Comparison of ENCODE assay signal across 18 mouse cellular contexts in the genomic region with DNA sequence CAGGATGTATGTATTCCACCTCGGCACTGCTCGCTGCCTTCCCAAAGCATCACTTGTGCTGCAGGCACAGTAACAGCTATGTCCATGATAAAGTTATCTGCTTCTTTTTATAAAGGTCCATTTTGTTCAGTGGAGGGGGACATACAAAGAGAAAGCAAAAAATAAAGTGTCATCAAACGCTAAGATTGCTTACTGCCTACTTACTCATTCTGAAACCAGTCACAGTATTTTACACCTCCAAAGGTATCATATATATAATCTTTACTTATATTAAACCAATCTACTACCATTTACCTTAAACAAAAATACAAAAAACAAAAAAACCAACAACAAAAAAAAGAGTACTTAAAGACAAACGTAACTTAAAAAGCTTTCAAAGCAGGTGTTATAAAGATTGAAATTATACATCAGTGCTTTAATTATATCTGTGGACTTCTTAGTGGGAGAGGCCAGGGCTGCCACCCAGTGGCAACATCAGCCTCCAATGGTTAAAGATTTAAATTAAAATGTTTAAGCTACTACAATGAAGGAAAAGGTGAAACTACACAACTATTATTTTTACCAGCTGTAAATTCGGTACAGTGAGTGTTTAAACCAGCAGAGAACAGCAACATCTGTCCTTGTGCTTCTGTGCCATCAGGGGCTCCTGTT. TPM values are rescaled to one million over a fixed set of nuclear protein-coding genes. Genes with fewer than 3 reads are reported as not detected.
A peak's percentile ranks its signal among the peaks of the same experiment; 100 is the strongest.
DNase-seq lines count a peak whose midpoint lies in the region; ATAC-seq and TF ChIP-seq lines count a peak whose summit lies in the region.
"Had no signal": no experiment of that assay in that cellular context is flagged by ENCODE, and none has a peak within 500 bp of the region (broad histone marks: within the 10 kb centered on the region; RNA-seq: fewer than 3 reads in every experiment).

No protein-coding gene starts in this region.

- H3K27me3 ChIP-seq in intestine, postnatal 0 days (replicated peaks; ENCODE audit: control insufficient read depth, insufficient read depth, low read length) = no peaks in the 10 kb centered on the region
- no peaks in the 10 kb centered on the region for H3K27me3 ChIP-seq in intestine, embryonic 16.5 days (replicated peaks; ENCODE audit: control insufficient read depth, insufficient read depth, low read length)
- H3K27me3 ChIP-seq in thymus, adult 2 months (ENCODE audit: control insufficient read depth, insufficient read depth, low read length) = no peaks in the 10 kb centered on the region
- no peaks in the 10 kb centered on the region for H3K27me3 ChIP-seq in forebrain, embryonic 13.5 days
- H3K27me3 ChIP-seq: embryonic facial prominence, embryonic 15.5 days; liver, embryonic 12.5 days had no signal

- H3K4me3 ChIP-seq in intestine, postnatal 0 days (ENCODE audit: low read depth, low read length) = no peak overlapping the region
- no peak overlapping the region for H3K4me3 ChIP-seq in intestine, embryonic 16.5 days (ENCODE audit: low read length)
- no peak overlapping the region for H3K4me3 ChIP-seq in thymus, adult 2 months (ENCODE audit: control insufficient read depth, insufficient read depth, low read length)
- no peak overlapping the region for H3K4me3 ChIP-seq in forebrain, embryonic 13.5 days
- H3K4me3 ChIP-seq: embryonic facial prominence, embryonic 15.5 days; limb, embryonic 10.5 days; liver, embryonic 12.5 days; myocyte had no signal

- H3K4me1 ChIP-seq in intestine, postnatal 0 days (replicated peaks; ENCODE audit: control insufficient read depth, insufficient read depth, low read length) = no peaks in the 10 kb centered on the region
- peaks cover 3% of the 10 kb centered on the region; the same call in 1 of the 2 replicates for H3K4me1 ChIP-seq in intestine, embryonic 16.5 days (ENCODE audit: control insufficient read depth, insufficient read depth, low read length)
- no peaks in the 10 kb centered on the region for H3K4me1 ChIP-seq in thymus, adult 2 months (replicated peaks; ENCODE audit: control insufficient read depth, insufficient read depth, low read length)
- no peaks in the 10 kb centered on the region for H3K4me1 ChIP-seq in forebrain, embryonic 13.5 days
- H3K4me1 ChIP-seq: embryonic facial prominence, embryonic 15.5 days; limb, embryonic 10.5 days; liver, embryonic 12.5 days had no signal

- DNase-seq in thymus, adult 2 months = peak; percentile 30
- DNase-seq in thymus, adult 18-20 months = no peak
- DNase-seq in adrenal gland, adult 2 months = no peak
- DNase-seq in heart, adult 18-20 months = no peak
- DNase-seq: cerebellum, adult 8-10 months; heart, adult 11 months; heart, postnatal 10 days; kidney, postnatal 25 days; lung, postnatal 10 days; right cerebral cortex, adult 18-20 months had no signal

- TF ChIP-seq CTCF in intestine, postnatal 0 days (IDR thresholded peaks at IDR 0.05; ENCODE audit: low read depth) = peak; percentile 44
- TF ChIP-seq CTCF in thymus, adult 2 months (IDR thresholded peaks at IDR 0.05; ENCODE audit: borderline replicate concordance, control insufficient read depth, extremely low read depth, insufficient read depth, low read length, poor library complexity) = no peak

- 91% methylated on average over 5 of the region's 5 CpGs for WGBS in intestine, postnatal 0 days
- 87% methylated on average over 5 of the region's 5 CpGs for WGBS in intestine, embryonic 16.5 days
- WGBS in thymus, adult 2 months = 64% methylated on average over 5 of the region's 5 CpGs
- 90% methylated on average over 5 of the region's 5 CpGs for WGBS in forebrain, embryonic 13.5 days

- no peaks in the 10 kb centered on the region for H3K36me3 ChIP-seq in intestine, postnatal 0 days (ENCODE audit: control insufficient read depth, insufficient read depth)
- no peaks in the 10 kb centered on the region; the same call in 1 of the 2 replicates for H3K36me3 ChIP-seq in intestine, embryonic 16.5 days (ENCODE audit: control insufficient read depth, insufficient read depth, low read length)
- H3K36me3 ChIP-seq in thymus, adult 2 months (ENCODE audit: control insufficient read depth, insufficient read depth, low read length) = peaks cover 8% of the 10 kb centered on the region; the same call in 1 of the 2 replicates
- H3K36me3 ChIP-seq in forebrain, embryonic 13.5 days (ENCODE audit: poor library complexity, severe bottlenecking) = peaks cover 10% of the 10 kb centered on the region; the same call in 1 of the 2 replicates

- ATAC-seq in intestine, postnatal 0 days = no peak
- no peak for ATAC-seq in intestine, embryonic 16.5 days
- peak; percentile 60 for ATAC-seq in inflammation-experienced regulatory T-cells, adult 6 months
- no peak for ATAC-seq in forebrain, embryonic 13.5 days
- ATAC-seq: liver, embryonic 12.5 days had no signal

- H3K4me2 ChIP-seq in intestine, postnatal 0 days (replicated peaks; ENCODE audit: low read depth) = no peak overlapping the region
- H3K4me2 ChIP-seq in intestine, embryonic 16.5 days (ENCODE audit: low read depth, low read length) = no peak overlapping the region
- no peak overlapping the region for H3K4me2 ChIP-seq in forebrain, embryonic 13.5 days
- H3K4me2 ChIP-seq: embryonic facial prominence, embryonic 15.5 days; liver, embryonic 12.5 days had no signal

- TF ChIP-seq POLR2A in thymus, adult 2 months (IDR thresholded peaks at IDR 0.05; ENCODE audit: control insufficient read depth, extremely low read depth, insufficient read depth, low read length, poor library complexity) = no peak

- no peak overlapping the region for H3K9ac ChIP-seq in intestine, postnatal 0 days (ENCODE audit: low read depth, low read length)
- H3K9ac ChIP-seq in intestine, embryonic 16.5 days (ENCODE audit: low read depth, low read length) = no peak overlapping the region
- H3K9ac ChIP-seq in forebrain, embryonic 13.5 days = no peak overlapping the region
- H3K9ac ChIP-seq: embryonic facial prominence, embryonic 15.5 days; liver, embryonic 12.5 days had no signal

- no peak overlapping the region for H3K27ac ChIP-seq in intestine, postnatal 0 days (ENCODE audit: low read depth, low read length)
- no peak overlapping the region for H3K27ac ChIP-seq in intestine, embryonic 16.5 days (ENCODE audit: low read length)
- H3K27ac ChIP-seq in thymus, adult 2 months (ENCODE audit: control insufficient read depth, insufficient read depth, low read length) = peak overlapping the region; percentile 41; the same call in 1 of the 2 replicates
- no peak overlapping the region for H3K27ac ChIP-seq in forebrain, embryonic 13.5 days
- H3K27ac ChIP-seq: embryonic facial prominence, embryonic 15.5 days; limb, embryonic 10.5 days; liver, embryonic 12.5 days had no signal

- no peaks in the 10 kb centered on the region for H3K9me3 ChIP-seq in intestine, postnatal 0 days (ENCODE audit: control insufficient read depth)
- H3K9me3 ChIP-seq in intestine, embryonic 16.5 days (ENCODE audit: control insufficient read depth, low read length) = no peaks in the 10 kb centered on the region
- H3K9me3 ChIP-seq in forebrain, embryonic 13.5 days (replicated peaks) = no peaks in the 10 kb centered on the region
- H3K9me3 ChIP-seq: embryonic facial prominence, embryonic 15.5 days; limb, embryonic 10.5 days; liver, embryonic 12.5 days had no signal

RNA-seq across cellular contexts. Expression of a gene that starts 7.1 kb away (rescaled TPM):
- polyA plus RNA-seq in intestine, postnatal 0 days (2015; fragmentation: Nextera tagmentation; extraction: Ambion mirVana) = 1.2 and 1.8 TPM in 2 replicates
- polyA plus RNA-seq in intestine, embryonic 16.5 days (2015; fragmentation: Nextera tagmentation; extraction: Ambion mirVana) = 0.98 and 1.1 TPM in 2 replicates
- 8.0 and 8.3 TPM in 2 replicates for polyA plus RNA-seq in thymus, adult 2 months (2012; rRNA removed)
- polyA plus RNA-seq in inflammation-experienced regulatory T-cells, adult 6 months (2017; shearing (Covaris generic)) = 1 to 10 TPM; 1.3 to 2.6 (median 1.8) TPM
- 1 to 10 TPM in 1 of 2 experiments, under 1 TPM in 1; 0.52 to 1.8 TPM for total RNA-seq in adrenal gland, adult 2 months (2021)
- 0.42 and 0.70 TPM in 2 replicates for polyA plus RNA-seq in adrenal gland, adult 2 months (2012; rRNA removed)
- polyA plus RNA-seq in forebrain, embryonic 13.5 days (2015; fragmentation: Nextera tagmentation; extraction: Ambion mirVana) = 0.66 and 0.76 TPM in 2 replicates
- total RNA-seq in heart, adult 18-20 months (2021) = 1 to 10 TPM in 1 of 2 experiments, under 1 TPM in 1; 0.47 to 1.2 TPM

RNA-seq across cellular contexts. Expression of a gene that starts 52.2 kb away (rescaled TPM):
- 45.6 and 46.5 TPM in 2 replicates for polyA plus RNA-seq in intestine, postnatal 0 days (2015; fragmentation: Nextera tagmentation; extraction: Ambion mirVana)
- polyA plus RNA-seq in intestine, embryonic 16.5 days (2015; fragmentation: Nextera tagmentation; extraction: Ambion mirVana) = 56.9 and 57.8 TPM in 2 replicates
- 4.4 and 7.0 TPM in 2 replicates for polyA plus RNA-seq in thymus, adult 2 months (2012; rRNA removed)
- 10 to 100 TPM; 72.0 to 99.7 (median 81.6) TPM for polyA plus RNA-seq in inflammation-experienced regulatory T-cells, adult 6 months (2017; shearing (Covaris generic))
- total RNA-seq in adrenal gland, adult 2 months (2021) = 10 to 100 TPM; 45.5 to 46.7 TPM
- polyA plus RNA-seq in adrenal gland, adult 2 months (2012; rRNA removed) = 0.29 and 0.39 TPM in 2 replicates
- polyA plus RNA-seq in forebrain, embryonic 13.5 days (2015; fragmentation: Nextera tagmentation; extraction: Ambion mirVana) = 54.6 and 57.1 TPM in 2 replicates
- 10 to 100 TPM; 37.0 to 45.2 TPM for total RNA-seq in heart, adult 18-20 months (2021)
